Mouse (Mus musculus) brain, embryonic 14.5 days (tissue): ENCODE measurements around the gene Pias1.

Experiments
- CTCF ChIP-seq: fragments of 200-500 bp; IDR thresholded peaks from 2 replicates; pipeline ENCODE4 v1.5.1; 2012; ENCODE audit warnings: inconsistent platforms, mild to moderate bottlenecking, moderate library complexity, borderline replicate concordance; ENCODE audit not compliant: insufficient read depth, insufficient read length; ENCODE audit errors: extremely low read depth
- POLR2A ChIP-seq: fragments of 200-500 bp; IDR thresholded peaks from 2 replicates; pipeline ENCODE4 v1.6.1; 2012; ENCODE audit warnings: mild to moderate bottlenecking, inconsistent platforms, borderline replicate concordance; ENCODE audit not compliant: poor library complexity, insufficient read depth, insufficient read length, severe bottlenecking; ENCODE audit errors: extremely low read depth

- TF ChIP-seq CTCF (no peak), POLR2A (peak; percentile 64; the same call in 1 of the 2 replicates)
These were observed 149.1 kb downstream of the Pias1 start, which contains the start of gene Cln6 for GRCm38 (mm10) chr9:62838506-62839171.
